Mouse (Mus musculus) A20 (cell line): ENCODE measurements around the gene Snx10.
"Not testable (repeated sequence)": the region's sequence is repeated elsewhere in the genome, so short reads cannot be mapped to it uniquely, and the experiment has no call there.

Experiments
- DNase-seq: peaks from one replicate; pipeline ENCODE4 v3.0.0-alpha.2; 2011; ENCODE audit warnings: low read depth, low spot score

Gene Snx10

GRCm38 (mm10) chr6:51523807-51524320 lies at the start of gene Snx10:
Snx10 (plus strand) TSS chr6:51523901.
- peak; percentile 62 for DNase-seq

GRCm38 (mm10) chr6:51479136-51479731 lies 44.5 kb upstream of the Snx10 start:
- DNase-seq = no peak

- DNase-seq = no peak
These were observed 42.2 kb upstream of the Snx10 start for GRCm38 (mm10) chr6:51481548-51481947.

- no peak for DNase-seq
These were observed 39.8 kb upstream of the Snx10 start for GRCm38 (mm10) chr6:51483861-51484260.

GRCm38 (mm10) chr6:51484556-51484955 lies 39.1 kb upstream of the Snx10 start:
- not testable (repeated sequence) for DNase-seq

GRCm38 (mm10) chr6:51485646-51486045 lies 38.1 kb upstream of the Snx10 start:
- no peak for DNase-seq

- no peak for DNase-seq
These were observed 37.5 kb upstream of the Snx10 start for GRCm38 (mm10) chr6:51486076-51486710.

- no peak for DNase-seq
These were observed 37.0 kb upstream of the Snx10 start for GRCm38 (mm10) chr6:51486731-51487130.

- no peak for DNase-seq
These were observed 33.9 kb upstream of the Snx10 start for GRCm38 (mm10) chr6:51489787-51490186.

GRCm38 (mm10) chr6:51497321-51498111 lies 26.2 kb upstream of the Snx10 start:
- DNase-seq = no peak

GRCm38 (mm10) chr6:51505671-51506070 lies 18.0 kb upstream of the Snx10 start:
- no peak for DNase-seq

- DNase-seq = no peak
These were observed 16.1 kb upstream of the Snx10 start for GRCm38 (mm10) chr6:51507556-51507955.

- DNase-seq = peak; percentile 90
These were observed 14.7 kb upstream of the Snx10 start for GRCm38 (mm10) chr6:51508750-51509648.

- DNase-seq = peak; percentile 80
These were observed 13.6 kb upstream of the Snx10 start for GRCm38 (mm10) chr6:51510094-51510493.

- no peak for DNase-seq
These were observed 12.8 kb upstream of the Snx10 start for GRCm38 (mm10) chr6:51510946-51511345.

- no peak for DNase-seq
These were observed 10.0 kb upstream of the Snx10 start for GRCm38 (mm10) chr6:51513745-51514144.

- no peak for DNase-seq
These were observed 8.8 kb upstream of the Snx10 start for GRCm38 (mm10) chr6:51514860-51515259.

- peak; percentile 38 for DNase-seq
These were observed 391 bp upstream of the Snx10 start for GRCm38 (mm10) chr6:51523310-51523709.

GRCm38 (mm10) chr6:51524321-51524931 lies 725 bp downstream of the Snx10 start:
- DNase-seq = peak; percentile 71

- DNase-seq = peak; percentile 68
These were observed 1.3 kb downstream of the Snx10 start for GRCm38 (mm10) chr6:51525001-51525400.

- DNase-seq = no peak
These were observed 5.8 kb downstream of the Snx10 start for GRCm38 (mm10) chr6:51529457-51529856.
